Mouse (Mus musculus) gastrocnemius, postnatal 14 days (tissue): Measurements from ENCODE around the gene Cldn20. TPM values are rescaled to one million over a fixed set of nuclear protein-coding genes. Genes with fewer than 3 reads are reported as not detected.

Experiments used
- DNase-seq: peaks from one replicate; pipeline ENCODE4 v3.0.0; 2021; ENCODE audit warnings: mixed read lengths
- intact Hi-C: fragments of 180-260 bp; cut with DNase I; formaldehyde crosslinking; loops from one replicate; pipeline ENCODE4 v1.15.1; 2025; ENCODE audit warnings: low total_unique reads
- long read RNA-seq, 2 experiments: library from polyadenylated mRNA; stranded (forward); transcript quantifications; one replicate each; pipeline ENCODE4 v2.0.0; 2021
- total RNA-seq, 2 experiments: library from RNA; stranded (reverse); gene quantifications; 2 replicates each; pipeline ENCODE4 v1.2.3; 2021

The Cldn20 gene
- not detected for total RNA-seq
- long read RNA-seq, experiment 1, result 0 reads
- long read RNA-seq, experiment 2, result 0 reads

GRCm38 (mm10) chr17:3532254-3532653 is at the start of gene Cldn20:
Gene Cldn20, plus strand, starts transcription at chr17:3532554.
- intact Hi-C loops, result no loop called here
- DNase-seq, result no peak

- no peak for DNase-seq
- intact Hi-C loops, result no loop called here
These were observed 49.3 kb upstream of the Cldn20 start for GRCm38 (mm10) chr17:3483091-3483490.

- intact Hi-C loops, result no loop called here
These were observed 46.5 kb upstream of the Cldn20 start for GRCm38 (mm10) chr17:3485851-3486250.

GRCm38 (mm10) chr17:3487211-3487610 is 45.1 kb upstream of the Cldn20 start:
- intact Hi-C loops, result no loop called here
- DNase-seq, result no peak

More at GRCm38 (mm10) chr17:3485851-3486250, 46.5 kb upstream of the Cldn20 start:
- DNase-seq, result no peak

GRCm38 (mm10) chr17:3487721-3488601 is 44.4 kb upstream of the Cldn20 start:
- intact Hi-C loops, result no loop called here

GRCm38 (mm10) chr17:3490216-3490895 is 42.0 kb upstream of the Cldn20 start:
- no peak for DNase-seq
- intact Hi-C loops, result no loop called here

More at GRCm38 (mm10) chr17:3487721-3488601, 44.4 kb upstream of the Cldn20 start:
- no peak for DNase-seq

GRCm38 (mm10) chr17:3491065-3491464 is 41.3 kb upstream of the Cldn20 start:
- no peak for DNase-seq
- intact Hi-C loops, result no loop called here

- DNase-seq, result no peak
- intact Hi-C loops, result no loop called here
These were observed 40.7 kb upstream of the Cldn20 start for GRCm38 (mm10) chr17:3491667-3492066.

- intact Hi-C loops, result no loop called here
These were observed 36.8 kb upstream of the Cldn20 start for GRCm38 (mm10) chr17:3495576-3495975.

GRCm38 (mm10) chr17:3496080-3496479 is 36.3 kb upstream of the Cldn20 start:
- DNase-seq, result no peak
- intact Hi-C loops, result no loop called here

More at GRCm38 (mm10) chr17:3495576-3495975, 36.8 kb upstream of the Cldn20 start:
- DNase-seq, result no peak

GRCm38 (mm10) chr17:3498086-3498485 is 34.3 kb upstream of the Cldn20 start:
- intact Hi-C loops, result no loop called here

GRCm38 (mm10) chr17:3498580-3498979 is 33.8 kb upstream of the Cldn20 start:
- DNase-seq, result no peak
- intact Hi-C loops, result no loop called here

More at GRCm38 (mm10) chr17:3498086-3498485, 34.3 kb upstream of the Cldn20 start:
- peak; percentile 25 for DNase-seq

GRCm38 (mm10) chr17:3499468-3499867 is 32.9 kb upstream of the Cldn20 start:
- no peak for DNase-seq
- intact Hi-C loops, result no loop called here

GRCm38 (mm10) chr17:3500076-3500475 is 32.3 kb upstream of the Cldn20 start:
- intact Hi-C loops, result no loop called here
- DNase-seq, result no peak

- intact Hi-C loops, result no loop called here
- no peak for DNase-seq
These were observed 31.4 kb upstream of the Cldn20 start for GRCm38 (mm10) chr17:3500936-3501335.

- intact Hi-C loops, result no loop called here
- no peak for DNase-seq
These were observed 26.6 kb upstream of the Cldn20 start for GRCm38 (mm10) chr17:3505711-3506110.

GRCm38 (mm10) chr17:3506508-3506907 is 25.8 kb upstream of the Cldn20 start:
- no peak for DNase-seq
- intact Hi-C loops, result no loop called here

GRCm38 (mm10) chr17:3509841-3510240 is 22.5 kb upstream of the Cldn20 start:
- intact Hi-C loops, result loop anchor here (2.0 to 5.0 kb wide), 2 partner anchors 57 to 238 kb away; no protein-coding TSS in a partner anchor
- peak; percentile 62 for DNase-seq

- no peak for DNase-seq
- intact Hi-C loops, result loop anchor here (5.0 kb wide), 1 partner anchor 242 kb away; no protein-coding TSS in a partner anchor
These were observed 18.0 kb upstream of the Cldn20 start for GRCm38 (mm10) chr17:3514316-3514715.

GRCm38 (mm10) chr17:3515851-3516250 is 16.5 kb upstream of the Cldn20 start:
- DNase-seq, result no peak
- intact Hi-C loops, result no loop called here
